Mouse (Mus musculus): ENCODE measurements at regions not wholly inside any gene's neighbourhood (a gene's known extent, or its start where the extent isn't known, plus 50 kb on each side); places are given as distances from the start of the nearest gene placed in this dataset.

DNA sequence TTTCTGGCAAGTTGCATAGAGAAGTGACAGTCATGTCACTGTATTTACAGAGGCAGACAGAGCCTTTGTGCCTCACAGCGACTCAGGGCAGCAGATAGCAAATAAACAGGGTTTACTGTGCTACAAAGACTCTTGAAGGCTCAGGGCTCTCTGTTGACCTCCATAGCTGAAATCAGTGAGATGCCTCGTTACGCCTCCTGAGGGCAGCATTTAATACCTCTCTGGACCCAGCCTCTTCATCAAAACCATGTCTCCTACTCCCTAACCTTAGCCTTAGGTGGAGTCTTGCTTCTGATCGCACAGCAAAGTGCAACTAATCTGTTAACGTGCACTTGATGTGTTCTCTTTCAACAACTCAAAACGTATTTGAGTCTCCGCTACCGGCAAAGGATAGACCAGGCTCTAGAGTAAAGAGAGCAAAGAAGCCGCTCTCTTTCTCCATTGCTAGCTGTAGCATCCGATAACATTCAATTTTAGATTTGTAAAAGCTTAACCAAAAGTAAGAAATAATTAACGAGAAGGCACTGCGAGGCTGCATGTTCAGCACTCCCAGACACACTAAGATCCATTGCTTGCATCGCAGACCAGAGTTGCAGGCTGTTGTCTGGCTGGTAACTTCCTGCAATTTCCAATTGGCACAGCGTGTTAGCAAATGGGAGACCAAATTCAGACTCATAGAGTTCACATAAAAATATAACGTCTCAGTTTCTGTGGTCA lies 101.1 kb upstream of the Man2a1 start:
- DNase-seq = peak; percentile 41 to 53

DNA sequence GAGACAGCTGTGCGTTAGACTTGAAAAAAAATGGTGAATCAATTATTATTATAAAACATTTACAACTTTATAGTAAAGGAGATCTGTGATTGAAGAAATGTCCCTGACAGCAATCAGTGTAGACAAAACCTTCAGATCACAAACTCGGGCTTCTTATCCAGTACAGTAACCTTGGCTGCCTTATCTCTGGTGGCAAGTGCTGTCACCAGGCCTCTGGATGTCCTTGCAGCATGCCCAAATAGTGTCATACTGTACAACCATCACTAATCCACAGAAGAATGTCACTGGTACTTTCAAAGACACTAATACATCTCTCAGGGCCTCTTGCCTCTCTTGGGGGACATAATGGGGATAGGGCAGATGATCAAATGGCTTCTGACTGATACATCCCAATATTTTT lies 98.2 kb upstream of the Man2a1 start:
- no peak for DNase-seq

DNA sequence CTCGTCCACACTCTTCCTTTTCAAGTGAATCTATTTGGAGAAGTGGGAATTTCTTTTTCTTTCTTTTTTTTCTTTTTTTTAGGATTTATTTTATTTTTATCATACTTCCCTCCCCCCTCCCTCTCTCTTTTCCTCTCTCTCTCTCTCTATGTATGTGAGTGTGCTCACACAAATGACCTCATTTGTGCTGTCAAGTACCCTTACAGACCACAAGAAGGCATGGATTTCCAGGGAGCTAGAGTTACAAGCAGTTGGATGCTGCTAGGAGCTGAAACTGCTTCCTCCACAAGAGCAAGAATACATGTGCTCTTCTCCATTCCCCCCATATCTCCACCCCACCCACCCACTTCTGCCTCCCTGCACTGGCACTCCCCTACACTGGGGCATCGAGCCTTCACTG lies 94.6 kb upstream of the Man2a1 start:
- peak in 1 of 2 experiments; percentile 37 for DNase-seq

DNA sequence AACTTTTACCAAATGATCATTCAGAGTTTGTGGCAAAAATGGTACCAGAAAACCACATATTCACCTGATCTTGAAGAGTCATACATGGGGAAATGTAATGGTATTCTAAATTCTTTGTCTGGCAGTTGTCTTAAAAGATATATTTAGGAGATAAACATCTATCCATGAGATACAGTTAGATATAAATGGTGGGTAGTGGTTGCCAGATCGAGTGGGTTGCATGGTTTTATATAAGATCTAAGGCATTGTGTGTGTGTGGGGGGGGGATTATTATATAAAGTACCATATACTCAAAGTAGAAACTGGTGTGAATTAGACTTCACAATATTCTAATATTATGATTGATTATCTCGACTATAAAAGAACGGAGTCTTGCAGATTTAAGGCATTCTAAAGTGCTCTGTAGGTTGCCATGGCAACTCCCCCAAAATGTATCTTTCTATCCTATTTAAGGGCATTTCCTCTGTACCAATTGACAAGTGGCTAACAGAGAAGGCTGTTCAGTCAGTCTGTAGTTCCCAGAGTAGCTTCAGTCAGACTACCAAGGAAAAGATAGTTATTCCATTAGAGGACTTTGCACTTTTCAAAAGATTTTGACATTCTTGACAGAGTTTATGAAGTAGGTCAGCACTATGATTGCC lies 89.3 kb upstream of the Man2a1 start:
- no peak for DNase-seq

DNA sequence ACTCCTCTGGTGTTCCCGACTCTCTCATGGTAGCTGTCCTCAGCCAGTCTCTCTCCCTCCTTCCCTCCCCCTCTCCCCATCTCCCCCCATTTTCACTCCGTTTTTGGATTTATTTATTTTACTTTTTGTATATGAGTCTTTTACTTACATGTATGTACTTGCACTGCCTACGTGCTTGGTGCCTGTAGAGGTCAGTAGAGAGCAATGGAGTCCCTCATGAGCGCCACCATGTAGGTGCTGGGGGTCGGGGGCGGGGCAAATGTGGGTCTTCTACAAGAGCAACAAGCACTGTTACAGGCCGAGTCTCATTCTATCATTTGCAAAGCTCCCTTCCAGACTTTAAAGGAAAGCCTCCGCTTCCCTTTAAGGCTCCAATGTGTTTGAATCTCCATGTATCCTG lies 78.3 kb upstream of the Man2a1 start:
- DNase-seq = no peak

DNA sequence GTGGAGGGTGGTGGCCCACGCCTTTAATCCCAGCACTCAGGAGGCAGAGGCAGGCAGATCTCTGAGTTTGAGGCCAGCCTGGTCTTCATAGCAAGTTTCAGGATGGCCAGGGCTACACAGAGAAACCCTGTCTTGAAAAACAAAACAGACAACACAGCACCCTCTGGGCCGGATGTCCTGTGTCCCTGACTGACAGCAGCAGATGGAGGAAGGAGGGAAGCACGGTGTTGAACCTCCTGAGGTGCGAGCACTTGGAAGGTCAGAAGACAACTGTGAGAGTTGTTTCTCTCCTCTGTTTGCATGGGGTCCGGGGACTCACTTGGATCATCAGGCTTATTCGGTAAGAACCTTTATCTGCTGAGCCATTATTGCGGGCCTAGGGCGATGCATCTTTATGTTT lies 76.6 kb upstream of the Man2a1 start:
- DNase-seq = no peak

DNA sequence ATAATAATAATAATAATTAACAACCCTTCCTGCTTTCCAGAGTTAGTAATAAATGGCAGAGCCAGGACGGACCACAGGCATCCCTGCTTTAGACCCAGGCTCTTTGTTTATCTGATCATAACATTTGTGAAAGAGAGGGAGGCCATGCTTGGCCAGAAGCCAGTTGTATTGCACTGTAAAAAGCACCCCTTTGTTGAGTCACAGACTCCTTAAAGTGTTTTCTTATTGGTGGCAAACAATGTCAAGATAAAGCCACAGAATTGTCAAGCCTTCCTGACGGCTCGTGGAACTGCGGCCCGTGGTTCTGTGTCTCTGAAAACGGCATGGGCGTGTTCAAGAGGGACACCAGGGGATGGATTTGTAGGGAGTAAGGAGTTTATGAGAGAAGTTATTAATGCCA lies 72.7 kb upstream of the Man2a1 start:
- peak in 1 of 2 experiments; percentile 13 for DNase-seq

DNA sequence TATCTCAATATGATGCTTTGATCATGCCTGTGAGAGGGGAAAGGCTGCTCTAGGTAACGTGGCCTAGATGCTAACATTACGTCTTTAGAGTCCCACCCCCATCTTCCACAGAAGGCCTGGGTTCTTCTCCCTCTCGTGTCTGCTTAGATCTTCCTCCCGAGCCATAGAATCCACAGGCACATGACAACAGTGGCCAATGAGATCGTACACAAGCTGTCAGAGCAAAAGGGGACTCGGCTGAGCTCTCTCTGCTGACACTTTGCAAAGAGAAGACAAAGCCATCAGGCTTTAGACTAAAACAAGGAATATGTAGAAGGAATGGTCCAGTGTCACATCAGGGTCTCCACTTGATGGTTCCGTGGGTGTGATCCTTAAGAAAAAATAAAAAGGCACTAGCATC lies 72.1 kb upstream of the Man2a1 start:
- DNase-seq = no peak

DNA sequence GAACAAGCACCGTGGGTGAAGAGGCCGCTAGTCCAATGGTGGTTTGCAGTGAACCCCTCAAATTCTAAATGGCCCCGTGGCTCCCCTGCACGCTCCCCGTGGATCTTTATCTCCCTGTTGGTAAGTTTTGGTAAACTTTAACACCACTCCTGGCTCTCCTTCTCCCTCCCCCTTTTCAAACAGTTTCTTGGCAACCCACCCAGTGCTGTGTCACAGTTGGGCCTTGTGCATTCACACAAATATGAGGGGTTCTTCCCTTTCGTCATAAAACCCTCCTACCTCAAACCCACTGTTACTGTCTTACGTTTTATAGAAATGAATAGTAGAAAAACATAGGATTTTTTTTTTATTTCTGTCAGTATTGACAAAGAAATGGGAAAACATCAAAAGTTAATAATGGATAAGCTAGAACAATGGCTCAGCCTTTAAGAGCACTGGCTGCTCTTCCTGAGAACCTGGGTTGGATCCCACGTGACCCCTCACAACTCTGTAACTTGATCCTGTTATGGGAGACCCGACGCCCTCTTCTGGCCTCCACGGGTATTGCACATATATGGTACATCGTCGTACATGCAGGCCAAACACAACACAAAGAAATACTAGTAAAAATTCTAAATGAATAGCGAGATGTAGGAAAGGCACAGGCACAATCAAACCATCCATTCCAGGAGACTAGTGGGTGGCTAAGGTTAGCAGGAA lies 71.1 kb upstream of the Man2a1 start:
- DNase-seq = no peak

DNA sequence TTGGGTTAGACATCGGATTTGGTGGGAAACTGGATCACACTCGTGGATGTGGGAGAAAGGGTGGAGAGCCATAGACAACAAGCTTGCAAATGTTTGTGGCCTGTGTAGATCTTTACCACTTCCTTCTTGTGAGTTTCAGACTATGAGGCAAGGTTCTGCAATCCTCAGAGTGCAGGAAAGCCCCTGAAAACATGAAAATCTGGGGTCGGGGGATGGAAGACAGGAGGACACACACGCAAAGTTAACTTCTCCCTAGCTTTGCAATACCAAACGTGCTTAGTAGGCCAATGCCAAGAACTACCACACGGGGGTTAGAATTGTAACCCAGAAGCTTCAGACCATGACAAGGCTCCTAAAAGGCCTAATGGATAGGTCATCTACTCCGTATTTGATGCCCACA lies 69.4 kb upstream of the Man2a1 start:
- no peak for DNase-seq

DNA sequence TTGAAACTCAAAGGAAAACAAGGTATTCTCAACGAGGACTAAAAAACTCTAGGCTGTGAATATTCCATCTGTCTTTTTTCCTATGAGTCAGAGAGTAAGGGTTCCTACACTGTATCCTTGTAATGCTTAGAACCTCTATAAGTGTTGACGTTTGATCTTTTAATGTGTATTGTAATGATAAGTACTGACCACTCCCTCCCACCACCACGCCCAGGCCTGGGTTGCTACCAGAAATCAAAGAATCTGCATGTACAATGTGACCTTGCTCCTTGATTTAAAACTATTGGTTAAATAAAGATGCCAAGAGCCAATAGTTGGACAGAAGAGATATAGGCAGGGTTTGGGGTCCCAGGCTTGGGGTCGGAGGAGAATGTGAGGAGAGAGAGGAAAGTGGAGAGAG lies 66.2 kb upstream of the Man2a1 start:
- DNase-seq = no peak

DNA sequence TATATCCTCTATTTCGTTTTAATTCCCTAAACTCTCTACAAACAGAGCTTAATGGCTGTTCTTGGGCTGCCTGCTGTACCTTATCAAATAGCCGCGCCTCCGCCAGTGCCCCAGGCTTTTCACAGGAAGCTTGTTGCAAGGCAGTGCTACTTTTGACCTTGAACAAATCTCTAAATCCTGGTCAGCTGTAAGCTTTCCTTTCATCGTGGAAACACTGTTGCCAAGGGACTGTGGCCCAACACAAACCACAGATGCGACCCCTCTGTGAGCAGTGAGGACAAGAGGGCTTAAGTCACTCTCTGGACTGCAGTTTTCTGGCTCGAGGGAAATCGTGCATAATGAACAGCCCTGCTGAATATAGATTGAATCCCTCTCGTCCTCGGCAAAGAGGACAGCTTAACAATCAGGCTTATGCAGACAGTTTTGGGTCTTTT lies 62.0 kb upstream of the Man2a1 start:
- DNase-seq = no peak

DNA sequence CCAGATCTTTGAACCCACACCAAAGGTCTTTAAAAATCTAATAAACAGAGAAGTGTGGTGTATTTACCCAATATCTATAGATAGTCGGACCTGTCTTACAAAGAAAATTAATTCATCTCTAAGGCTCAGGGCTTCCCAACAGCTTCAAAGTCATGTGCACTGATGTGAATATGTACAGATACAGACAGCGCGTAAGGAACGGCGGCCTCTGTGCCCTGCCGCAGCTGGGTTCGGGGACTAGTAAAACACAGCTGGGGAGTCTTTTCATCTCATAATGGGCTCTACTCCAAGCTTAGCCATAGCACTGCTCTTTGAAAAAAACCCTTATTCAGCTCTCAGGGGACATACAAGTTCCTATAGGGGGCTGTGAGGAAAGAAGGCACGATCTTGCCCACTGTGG lies 60.1 kb upstream of the Man2a1 start:
- no peak for DNase-seq

DNA sequence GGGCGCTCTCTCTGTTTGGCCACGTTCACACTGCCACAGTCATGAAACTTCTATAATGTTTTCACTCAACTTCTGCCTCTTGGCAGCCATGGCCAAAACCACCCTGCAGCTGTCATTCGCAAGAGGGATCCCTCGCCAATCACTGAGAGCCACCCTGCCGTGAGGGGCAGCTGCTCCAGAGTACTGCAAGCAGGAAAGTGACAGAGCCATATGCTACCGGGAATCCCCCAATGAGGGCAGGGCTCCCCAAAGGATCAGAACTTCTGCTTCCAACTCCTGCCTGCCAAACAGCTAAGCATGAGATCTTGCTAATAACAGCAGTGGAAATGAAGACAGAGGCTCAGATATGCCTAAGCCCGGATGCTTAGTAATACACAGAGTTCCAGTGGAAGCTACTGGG lies 52.0 kb upstream of the Man2a1 start:
- DNase-seq = no peak

DNA sequence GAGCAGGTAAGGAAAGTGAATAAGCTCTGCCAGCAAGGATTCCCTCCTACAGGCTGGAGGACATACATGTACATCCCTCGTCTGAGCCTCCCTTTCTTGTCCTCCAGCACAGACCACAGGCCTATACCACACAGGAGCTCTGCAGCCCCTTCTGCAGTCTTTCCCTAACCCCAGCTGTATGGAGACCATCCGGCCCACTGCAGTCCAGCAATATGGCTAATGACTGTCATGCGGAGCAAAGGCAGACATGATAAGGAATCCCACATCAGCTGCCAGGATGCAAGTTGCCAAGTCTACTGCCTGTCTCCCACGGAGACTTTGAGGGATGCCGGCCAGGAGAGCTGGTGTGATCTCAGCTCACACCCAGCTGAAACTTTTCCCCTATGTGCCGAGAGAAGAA lies 50.5 kb upstream of the Man2a1 start:
- no peak for DNase-seq

Data from lung, adult 18-20 months (tissue).